Mouse (Mus musculus): ENCODE data around the gene Gm14296. TPM values are rescaled to one million over a fixed set of nuclear protein-coding genes. Genes with fewer than 3 reads are reported as not detected.
"Not testable (repeated sequence)": the region's sequence is repeated elsewhere in the genome, so short reads cannot be mapped to it uniquely, and the experiment has no call there.

Gene Gm14296
- polyA plus RNA-seq (2014; fragmentation: Nextera tagmentation; extraction: Ambion mirVana): 8.3 and 14.6 TPM in 2 replicates

GRCm38 (mm10) chr2:176927709-176928108, at the start of gene Gm14296:
Gm14296 (minus strand) TSS chr2:176927809.
- not testable (repeated sequence) for DNase-seq (ENCODE audit: low spot score); H3K9ac ChIP-seq (ENCODE audit: low read length); H3K4me1 ChIP-seq (replicated peaks; ENCODE audit: control insufficient read depth, insufficient read depth, low read length); H3K4me2 ChIP-seq (ENCODE audit: low read depth, low read length, severe bottlenecking); H3K27me3 ChIP-seq (ENCODE audit: control insufficient read depth, insufficient read depth, low read length); H3K9me3 ChIP-seq (ENCODE audit: control insufficient read depth, low read length); H3K36me3 ChIP-seq (ENCODE audit: control insufficient read depth, insufficient read depth, low read length); ATAC-seq (replicated peaks; ENCODE audit: low FRiP score); H3K4me3 ChIP-seq (ENCODE audit: low read depth, low read length); H3K27ac ChIP-seq (ENCODE audit: low read depth, low read length)
- no CpG with 5 or more reads among the region's 2 CpGs for WGBS

GRCm38 (mm10) chr2:176905464-176905863, 22.1 kb downstream of the Gm14296 start:
- no CpG with 5 or more reads among the region's 1 CpGs for WGBS
- H3K9me3 ChIP-seq (ENCODE audit: control insufficient read depth, low read length); DNase-seq (ENCODE audit: low spot score); ATAC-seq (replicated peaks; ENCODE audit: low FRiP score); H3K4me3 ChIP-seq (ENCODE audit: low read depth, low read length); H3K9ac ChIP-seq (ENCODE audit: low read length); H3K27me3 ChIP-seq (ENCODE audit: control insufficient read depth, insufficient read depth, low read length); H3K4me2 ChIP-seq (ENCODE audit: low read depth, low read length, severe bottlenecking); H3K27ac ChIP-seq (ENCODE audit: low read depth, low read length); H3K4me1 ChIP-seq (replicated peaks; ENCODE audit: control insufficient read depth, insufficient read depth, low read length); H3K36me3 ChIP-seq (ENCODE audit: control insufficient read depth, insufficient read depth, low read length): not testable (repeated sequence)

Other genes with a start within 250 kb of the Gm14296 start
- 35.9 and 36.4 TPM in 2 replicates for gene Gm14305, start 219.5 kb downstream of the Gm14296 start, polyA plus RNA-seq (2014; fragmentation: Nextera tagmentation; extraction: Ambion mirVana)
- 10.7 and 16.4 TPM in 2 replicates for gene Gm14295, start 129.2 kb downstream of the Gm14296 start, polyA plus RNA-seq (2014; fragmentation: Nextera tagmentation; extraction: Ambion mirVana)
- not detected in 2 replicates for gene Gm14408, start 96.7 kb downstream of the Gm14296 start, polyA plus RNA-seq (2014; fragmentation: Nextera tagmentation; extraction: Ambion mirVana)
- gene Gm14419, start 73.1 kb upstream of the Gm14296 start, polyA plus RNA-seq (2014; fragmentation: Nextera tagmentation; extraction: Ambion mirVana): 8.4 and 10.8 TPM in 2 replicates
- not detected in 2 replicates for gene Gm14401, start 146.5 kb upstream of the Gm14296 start, polyA plus RNA-seq (2014; fragmentation: Nextera tagmentation; extraction: Ambion mirVana)